Comparison of ENCODE assay signal across 8 mouse cellular contexts in the genomic region with DNA sequence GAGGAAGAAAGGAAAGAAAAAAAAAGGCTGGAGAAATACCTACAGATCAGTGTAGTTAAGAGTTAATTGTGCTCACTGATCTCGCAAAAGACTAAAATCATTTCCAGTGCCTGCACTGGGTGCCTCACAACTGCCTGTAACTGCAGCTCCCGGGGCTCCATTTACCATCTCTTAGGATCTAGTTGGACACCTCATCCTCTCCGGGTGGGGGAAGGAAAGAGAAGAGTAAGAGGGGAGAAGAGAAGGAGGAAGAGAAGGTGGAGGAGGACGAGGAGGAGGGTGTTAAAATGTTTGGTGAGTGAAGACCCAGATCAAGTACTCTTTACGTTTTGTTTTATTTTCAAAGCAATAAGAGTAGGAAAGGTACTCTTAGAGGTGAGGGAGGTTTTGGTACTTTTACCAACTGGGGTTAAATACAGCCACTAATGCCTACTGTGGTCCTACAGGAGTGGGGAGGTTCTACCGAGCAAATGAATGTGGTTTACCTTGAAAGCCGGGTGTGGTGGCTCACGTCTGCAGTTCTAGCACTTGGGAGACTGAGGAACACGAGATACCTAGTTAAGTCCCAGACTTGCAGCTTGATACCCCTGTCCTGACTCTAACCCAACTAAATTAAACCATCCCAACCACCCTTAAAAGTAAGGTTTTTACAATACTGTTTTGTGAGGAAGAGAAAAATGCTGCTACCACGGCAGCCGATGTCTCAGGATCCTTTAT. TPM values are rescaled to one million over a fixed set of nuclear protein-coding genes. Genes with fewer than 3 reads are reported as not detected.
DNase-seq lines count a peak whose midpoint lies in the region; ATAC-seq and TF ChIP-seq lines count a peak whose summit lies in the region.

No protein-coding gene starts in this region.

- H3K27ac ChIP-seq in kidney, postnatal 0 days, result no peak overlapping the region; the same call in 1 of the 2 replicates
- no peak overlapping the region for H3K27ac ChIP-seq in forebrain, embryonic 13.5 days
- H3K27ac ChIP-seq in liver, embryonic 11.5 days (ENCODE audit: low read depth, low read length), result 0 out of 2 replicates have a peak overlapping the region, but pooled peaks have one; percentile 33
- peak overlapping the region; percentile 33 for H3K27ac ChIP-seq in small intestine, adult 2 months (ENCODE audit: insufficient read depth, low read depth, low read length)

- TF ChIP-seq POLR2A in small intestine, adult 2 months (IDR thresholded peaks at IDR 0.05; ENCODE audit: low read depth, low read length), result no peak

- H3K9me3 ChIP-seq in kidney, postnatal 0 days (replicated peaks; ENCODE audit: low read length), result no peaks in the 10 kb centered on the region
- no peaks in the 10 kb centered on the region for H3K9me3 ChIP-seq in forebrain, embryonic 13.5 days (replicated peaks)
- no peaks in the 10 kb centered on the region for H3K9me3 ChIP-seq in liver, embryonic 11.5 days (ENCODE audit: control insufficient read depth, low read length)

- peak overlapping the region; percentile 85 for H3K4me3 ChIP-seq in kidney, postnatal 0 days (replicated peaks; ENCODE audit: low read depth, low read length)
- peak overlapping the region; percentile 87 for H3K4me3 ChIP-seq in forebrain, embryonic 13.5 days
- H3K4me3 ChIP-seq in liver, embryonic 11.5 days (ENCODE audit: low read depth, low read length), result peak overlapping the region; percentile 85
- peak overlapping the region; percentile 94 for H3K4me3 ChIP-seq in small intestine, adult 2 months (ENCODE audit: low read depth, low read length)

- DNase-seq in kidney, postnatal 0 days (ENCODE audit: low spot score), result peak; percentile 29
- DNase-seq in kidney, adult 8-10 months, result no peak
- DNase-seq in T-cell, adult 2 months (ENCODE audit: low spot score), result peak; percentile 6
- DNase-seq in liver, embryonic 11.5 days (ENCODE audit: low spot score), result no peak
- no peak for DNase-seq in gastrocnemius, adult 18-20 months (ENCODE audit: low spot score)
- DNase-seq in right cerebral cortex, postnatal 4 days, result no peak

- peak overlapping the region; percentile 78 for H3K4me2 ChIP-seq in kidney, postnatal 0 days (ENCODE audit: low read length)
- peak overlapping the region; percentile 75 for H3K4me2 ChIP-seq in forebrain, embryonic 13.5 days
- peak overlapping the region; percentile 71 for H3K4me2 ChIP-seq in liver, embryonic 11.5 days

- no peaks in the 10 kb centered on the region for H3K27me3 ChIP-seq in kidney, postnatal 0 days (ENCODE audit: insufficient read depth, low read length)
- no peaks in the 10 kb centered on the region for H3K27me3 ChIP-seq in forebrain, embryonic 13.5 days
- no peaks in the 10 kb centered on the region for H3K27me3 ChIP-seq in liver, embryonic 11.5 days (replicated peaks; ENCODE audit: control insufficient read depth, insufficient read depth, low read length)
- H3K27me3 ChIP-seq in small intestine, adult 2 months (ENCODE audit: control insufficient read depth, insufficient read depth, low read length), result no peaks in the 10 kb centered on the region

- peak overlapping the region; percentile 66 for H3K9ac ChIP-seq in kidney, postnatal 0 days (ENCODE audit: low read depth, low read length)
- peak overlapping the region; percentile 91 for H3K9ac ChIP-seq in forebrain, embryonic 13.5 days
- peak overlapping the region; percentile 84 for H3K9ac ChIP-seq in liver, embryonic 11.5 days (ENCODE audit: low read depth, low read length)

- H3K36me3 ChIP-seq in kidney, postnatal 0 days (ENCODE audit: insufficient read depth, low read length), result no peaks in the 10 kb centered on the region
- no peaks in the 10 kb centered on the region for H3K36me3 ChIP-seq in forebrain, embryonic 13.5 days (ENCODE audit: poor library complexity, severe bottlenecking)
- no peaks in the 10 kb centered on the region for H3K36me3 ChIP-seq in liver, embryonic 11.5 days (ENCODE audit: control insufficient read depth, insufficient read depth, low read length)
- H3K36me3 ChIP-seq in small intestine, adult 2 months (ENCODE audit: control insufficient read depth, insufficient read depth, low read length), result no peaks in the 10 kb centered on the region

- no peak for TF ChIP-seq CTCF in kidney, postnatal 0 days (IDR thresholded peaks at IDR 0.05; ENCODE audit: low read depth)
- TF ChIP-seq CTCF in small intestine, adult 2 months (IDR thresholded peaks at IDR 0.05; ENCODE audit: extremely low read depth, insufficient read length, insufficient replicate concordance, low read depth, low read length), result no peak

- 3% methylated on average over 11 of the region's 11 CpGs for WGBS in kidney, postnatal 0 days
- WGBS in forebrain, embryonic 13.5 days, result 11% methylated on average over 11 of the region's 11 CpGs
- 5% methylated on average over 11 of the region's 11 CpGs for WGBS in liver, embryonic 11.5 days
- WGBS in small intestine, adult 2 months, result 1% methylated on average over 11 of the region's 11 CpGs

- peak; percentile 12; the same call in 1 of the 2 replicates for ATAC-seq in kidney, postnatal 0 days (replicated peaks; ENCODE audit: low FRiP score, low read depth)
- ATAC-seq in forebrain, embryonic 13.5 days, result peak; percentile 28
- ATAC-seq in liver, embryonic 11.5 days (replicated peaks; ENCODE audit: low FRiP score), result peak; percentile 27

- H3K4me1 ChIP-seq in kidney, postnatal 0 days (replicated peaks; ENCODE audit: insufficient read depth, low read length), result 0 out of 2 replicates have a peak, but pooled peaks cover 14% of the 10 kb centered on the region
- peaks cover 23% of the 10 kb centered on the region for H3K4me1 ChIP-seq in forebrain, embryonic 13.5 days
- peaks cover 15% of the 10 kb centered on the region for H3K4me1 ChIP-seq in liver, embryonic 11.5 days (replicated peaks; ENCODE audit: control insufficient read depth, insufficient read depth, low read length)
- H3K4me1 ChIP-seq in small intestine, adult 2 months (ENCODE audit: control insufficient read depth, insufficient read depth, insufficient read length, low read length), result peaks cover 8% of the 10 kb centered on the region

RNA-seq across cellular contexts. Expression of a gene that starts 0.6 kb away (rescaled TPM):
- polyA plus RNA-seq in kidney, postnatal 0 days (2015; fragmentation: Nextera tagmentation; extraction: Ambion mirVana), result 51.4 and 56.6 TPM in 2 replicates
- 50.6 and 51.9 TPM in 2 replicates for polyA plus RNA-seq in forebrain, embryonic 13.5 days (2015; fragmentation: Nextera tagmentation; extraction: Ambion mirVana)
- 41.2 and 46.8 TPM in 2 replicates for polyA plus RNA-seq in liver, embryonic 11.5 days (2014; fragmentation: Nextera tagmentation; extraction: Ambion mirVana)
- 3.9 and 6.4 TPM in 2 replicates for polyA plus RNA-seq in small intestine, adult 2 months (2012; rRNA removed)
- total RNA-seq in gastrocnemius, adult 18-20 months (2021), result 10 to 100 TPM; 11.7 to 12.7 TPM

Comparison
In these comparisons a context has a peak if more than half of its experiments do, and no peak if none do; other contexts are left out.
1. DNase-seq: peak in kidney, postnatal 0 days (single experiment) and T-cell, adult 2 months (single experiment); none in kidney, adult 8-10 months (0 of 2), liver, embryonic 11.5 days (single experiment), gastrocnemius, adult 18-20 months (single experiment) and right cerebral cortex, postnatal 4 days (single experiment).
2. H3K27ac ChIP-seq: peak in liver, embryonic 11.5 days (single experiment) and small intestine, adult 2 months (single experiment); none in kidney, postnatal 0 days (single experiment) and forebrain, embryonic 13.5 days (single experiment).
3. Peak in every context shown above with its lines, with median percentiles within 50 percentile points of each other: ATAC-seq, H3K4me2 ChIP-seq, H3K4me3 ChIP-seq and H3K9ac ChIP-seq.